Mouse (Mus musculus): ENCODE data around the gene Map3k4. TPM values are rescaled to one million over a fixed set of nuclear protein-coding genes. Genes with fewer than 3 reads are reported as not detected.

The Map3k4 gene
- polyA plus RNA-seq, 1 experiment from 2014 or later, result 47.9 TPM

GRCm38 (mm10) chr17:12224145-12224544 lies 94.5 kb downstream of the Map3k4 start:
- Histone ChIP-seq H3K27ac (ENCODE audit: low read depth) (no peak overlapping the region), H3K9ac (no peak overlapping the region), H3K27me3 (ENCODE audit: insufficient read depth, low read length) (no peaks in the 10 kb centered on the region), H3K4me3 (ENCODE audit: low read depth, low read length) (no peak overlapping the region), H3K36me3 (ENCODE audit: insufficient read depth) (peaks cover 54% of the 10 kb centered on the region), H3K4me2 (no peak overlapping the region), H3K9me3 (ENCODE audit: low read depth, low read length) (no peaks in the 10 kb centered on the region), H3K4me1 (ENCODE audit: insufficient read depth) (no peaks in the 10 kb centered on the region)
- DNase-seq (no peak), ATAC-seq (ENCODE audit: insufficient read depth) (no peak)
- 66% methylated on average over 8 of the region's 9 CpGs for WGBS
- no peak for TF ChIP-seq CTCF (IDR thresholded peaks at IDR 0.05; ENCODE audit: low read depth)

GRCm38 (mm10) chr17:12223682-12224081 lies 94.9 kb downstream of the Map3k4 start:
- H3K4me3 ChIP-seq (ENCODE audit: low read depth, low read length), result no peak overlapping the region
- DNase-seq (no peak), ATAC-seq (ENCODE audit: insufficient read depth) (no peak)
- H3K27ac ChIP-seq (ENCODE audit: low read depth), result no peak overlapping the region
- H3K4me2 ChIP-seq, result no peak overlapping the region
- no peak for TF ChIP-seq CTCF (IDR thresholded peaks at IDR 0.05; ENCODE audit: low read depth)
- H3K9ac ChIP-seq, result no peak overlapping the region
- 59% methylated on average over 5 of the region's 5 CpGs for WGBS
- no peaks in the 10 kb centered on the region for H3K27me3 ChIP-seq (ENCODE audit: insufficient read depth, low read length)
- H3K4me1 ChIP-seq (ENCODE audit: insufficient read depth), result no peaks in the 10 kb centered on the region
- H3K36me3 ChIP-seq (ENCODE audit: insufficient read depth), result peaks cover 54% of the 10 kb centered on the region
- no peaks in the 10 kb centered on the region for H3K9me3 ChIP-seq (ENCODE audit: low read depth, low read length)

GRCm38 (mm10) chr17:12221926-12222325 lies 96.7 kb downstream of the Map3k4 start:
- no peak for DNase-seq
- H3K36me3 ChIP-seq (ENCODE audit: insufficient read depth), result peaks cover 60% of the 10 kb centered on the region
- no peak overlapping the region for H3K9ac ChIP-seq
- H3K4me2 ChIP-seq, result no peak overlapping the region
- H3K27me3 ChIP-seq (ENCODE audit: insufficient read depth, low read length), result no peaks in the 10 kb centered on the region
- no peak for ATAC-seq (ENCODE audit: insufficient read depth)
- 38% methylated on average over 6 of the region's 6 CpGs for WGBS
- H3K4me3 ChIP-seq (ENCODE audit: low read depth, low read length), result no peak overlapping the region
- H3K4me1 ChIP-seq (ENCODE audit: insufficient read depth), result no peaks in the 10 kb centered on the region
- H3K9me3 ChIP-seq (ENCODE audit: low read depth, low read length), result no peaks in the 10 kb centered on the region
- no peak overlapping the region for H3K27ac ChIP-seq (ENCODE audit: low read depth)
- TF ChIP-seq CTCF (IDR thresholded peaks at IDR 0.05; ENCODE audit: low read depth), result no peak

GRCm38 (mm10) chr17:12216224-12216623 lies 102.4 kb downstream of the Map3k4 start:
- Histone ChIP-seq H3K36me3 (ENCODE audit: insufficient read depth) (peaks cover 93% of the 10 kb centered on the region), H3K4me2 (no peak overlapping the region), H3K9ac (no peak overlapping the region), H3K4me1 (ENCODE audit: insufficient read depth) (no peaks in the 10 kb centered on the region), H3K4me3 (ENCODE audit: low read depth, low read length) (no peak overlapping the region), H3K27me3 (ENCODE audit: insufficient read depth, low read length) (no peaks in the 10 kb centered on the region), H3K9me3 (ENCODE audit: low read depth, low read length) (no peaks in the 10 kb centered on the region), H3K27ac (ENCODE audit: low read depth) (no peak overlapping the region)
- 59% methylated on average over 6 of the region's 6 CpGs for whole genome bisulfite sequencing
- no peak for DNase-seq
- no peak for ATAC-seq (ENCODE audit: insufficient read depth)
- TF ChIP-seq CTCF (IDR thresholded peaks at IDR 0.05; ENCODE audit: low read depth), result no peak

- no peaks in the 10 kb centered on the region for H3K4me1 ChIP-seq (ENCODE audit: insufficient read depth)
- DNase-seq (no peak), ATAC-seq (ENCODE audit: insufficient read depth) (no peak)
- peaks cover 69% of the 10 kb centered on the region for H3K36me3 ChIP-seq (ENCODE audit: insufficient read depth)
- no peak overlapping the region for H3K27ac ChIP-seq (ENCODE audit: low read depth)
- no peaks in the 10 kb centered on the region for H3K27me3 ChIP-seq (ENCODE audit: insufficient read depth, low read length)
- no peak for TF ChIP-seq CTCF (IDR thresholded peaks at IDR 0.05; ENCODE audit: low read depth)
- WGBS, result 80% methylated on average over 8 of the region's 8 CpGs
- no peak overlapping the region for H3K4me3 ChIP-seq (ENCODE audit: low read depth, low read length)
- H3K9me3 ChIP-seq (ENCODE audit: low read depth, low read length), result no peaks in the 10 kb centered on the region
- no peak overlapping the region for H3K9ac ChIP-seq
- no peak overlapping the region for H3K4me2 ChIP-seq
Observed at GRCm38 (mm10) chr17:12213430-12213829, 105.2 kb downstream of the Map3k4 start.

- H3K27ac ChIP-seq (ENCODE audit: low read depth), result no peak overlapping the region
- peaks cover 2% of the 10 kb centered on the region; the same call in 1 of the 2 replicates for H3K4me1 ChIP-seq (ENCODE audit: insufficient read depth)
- TF ChIP-seq CTCF (IDR thresholded peaks at IDR 0.05; ENCODE audit: low read depth), result no peak
- peaks cover 59% of the 10 kb centered on the region for H3K36me3 ChIP-seq (ENCODE audit: insufficient read depth)
- no peaks in the 10 kb centered on the region for H3K9me3 ChIP-seq (ENCODE audit: low read depth, low read length)
- 92% methylated on average over 6 of the region's 6 CpGs for WGBS
- DNase-seq (no peak), ATAC-seq (ENCODE audit: insufficient read depth) (no peak)
- H3K27me3 ChIP-seq (ENCODE audit: insufficient read depth, low read length), result no peaks in the 10 kb centered on the region
- H3K4me2 ChIP-seq, result no peak overlapping the region
- no peak overlapping the region for H3K4me3 ChIP-seq (ENCODE audit: low read depth, low read length)
- H3K9ac ChIP-seq, result no peak overlapping the region
Observed at GRCm38 (mm10) chr17:12212341-12212740, 106.3 kb downstream of the Map3k4 start.

GRCm38 (mm10) chr17:12211890-12212289 lies 106.7 kb downstream of the Map3k4 start:
- no peak overlapping the region for H3K4me2 ChIP-seq
- H3K4me3 ChIP-seq (ENCODE audit: low read depth, low read length), result no peak overlapping the region
- TF ChIP-seq CTCF (IDR thresholded peaks at IDR 0.05; ENCODE audit: low read depth), result no peak
- no peaks in the 10 kb centered on the region for H3K9me3 ChIP-seq (ENCODE audit: low read depth, low read length)
- 91% methylated on average over 11 of the region's 11 CpGs for WGBS
- H3K36me3 ChIP-seq (ENCODE audit: insufficient read depth), result peaks cover 54% of the 10 kb centered on the region
- no peak overlapping the region for H3K9ac ChIP-seq
- no peak overlapping the region for H3K27ac ChIP-seq (ENCODE audit: low read depth)
- DNase-seq (no peak), ATAC-seq (ENCODE audit: insufficient read depth) (no peak)
- peaks cover 7% of the 10 kb centered on the region; the same call in 1 of the 2 replicates for H3K4me1 ChIP-seq (ENCODE audit: insufficient read depth)
- no peaks in the 10 kb centered on the region for H3K27me3 ChIP-seq (ENCODE audit: insufficient read depth, low read length)

Data from lung, embryonic 14.5 days (tissue).